Mouse (Mus musculus): ENCODE measurements around the gene Tead3.

The Tead3 gene

GRCm38 (mm10) chr17:28311366-28312132 lies 39.1 kb downstream of the Tead3 start:
- intact Hi-C loops (cut with DNase I), result no loop called here

- intact Hi-C loops (cut with DNase I), result no loop called here
Measured at GRCm38 (mm10) chr17:28310831-28311230, 39.8 kb downstream of the Tead3 start.

GRCm38 (mm10) chr17:28308297-28309195 lies 42.1 kb downstream of the Tead3 start:
- intact Hi-C loops (cut with DNase I), result loop anchor here (1.0 kb wide), 1 partner anchor 82 kb away; no protein-coding TSS in a partner anchor

GRCm38 (mm10) chr17:28305172-28305571 lies 45.4 kb downstream of the Tead3 start:
- intact Hi-C loops (cut with DNase I), result no loop called here

- intact Hi-C loops (cut with DNase I), result no loop called here
Measured at GRCm38 (mm10) chr17:28300850-28301249, 49.8 kb downstream of the Tead3 start.

GRCm38 (mm10) chr17:28300323-28300722 lies 50.3 kb downstream of the Tead3 start:
- intact Hi-C loops (cut with DNase I), result no loop called here

GRCm38 (mm10) chr17:28299669-28300320 lies 50.8 kb downstream of the Tead3 start:
- intact Hi-C loops (cut with DNase I), result no loop called here

- intact Hi-C loops (cut with DNase I), result no loop called here
Measured at GRCm38 (mm10) chr17:28298888-28299287, 51.7 kb downstream of the Tead3 start.

- intact Hi-C loops (cut with DNase I), result no loop called here
Measured at GRCm38 (mm10) chr17:28294449-28295333, 55.9 kb downstream of the Tead3 start.

GRCm38 (mm10) chr17:28293716-28294115 lies 56.9 kb downstream of the Tead3 start:
- intact Hi-C loops (cut with DNase I), result no loop called here

- intact Hi-C loops (cut with DNase I), result no loop called here
Measured at GRCm38 (mm10) chr17:28291346-28291745, 59.3 kb downstream of the Tead3 start.

GRCm38 (mm10) chr17:28290671-28291070 lies 59.9 kb downstream of the Tead3 start:
- intact Hi-C loops (cut with DNase I), result no loop called here

- intact Hi-C loops (cut with DNase I), result no loop called here
Measured at GRCm38 (mm10) chr17:28290262-28290661, 60.4 kb downstream of the Tead3 start.

- intact Hi-C loops (cut with DNase I), result no loop called here
Measured at GRCm38 (mm10) chr17:28287980-28288379, 62.6 kb downstream of the Tead3 start.

- intact Hi-C loops (cut with DNase I), result no loop called here
Measured at GRCm38 (mm10) chr17:28287578-28287977, 63.0 kb downstream of the Tead3 start.

GRCm38 (mm10) chr17:28286964-28287363 lies 63.7 kb downstream of the Tead3 start:
- intact Hi-C loops (cut with DNase I), result no loop called here

- intact Hi-C loops (cut with DNase I), result no loop called here
Measured at GRCm38 (mm10) chr17:28286133-28286532, 64.5 kb downstream of the Tead3 start.

GRCm38 (mm10) chr17:28283199-28283598 lies 67.4 kb downstream of the Tead3 start:
- intact Hi-C loops (cut with DNase I), result no loop called here

GRCm38 (mm10) chr17:28281866-28282441 lies 68.7 kb downstream of the Tead3 start:
- intact Hi-C loops (cut with DNase I), result no loop called here

All from adrenal gland (tissue).